Mouse (Mus musculus): ENCODE measurements around the gene Kdm8. TPM values are rescaled to one million over a fixed set of nuclear protein-coding genes. Genes with fewer than 3 reads are reported as not detected.

Kdm8 gene
- polyA plus RNA-seq, 1 experiment from 2014 or later = 16.2 TPM

- H3K4me3 ChIP-seq (replicated peaks) = no peak overlapping the region
- H3K9ac ChIP-seq (replicated peaks) = no peak overlapping the region
- no peak overlapping the region for H3K27ac ChIP-seq
- 93% methylated on average over 16 of the region's 16 CpGs for WGBS
- peaks cover 46% of the 10 kb centered on the region for H3K36me3 ChIP-seq
- no peak overlapping the region for H3K4me2 ChIP-seq
- no peak for ATAC-seq (ENCODE audit: insufficient number of reproducible peaks, insufficient read depth, low FRiP score, low TSS enrichment, low read depth)
- H3K9me3 ChIP-seq = no peaks in the 10 kb centered on the region
- peaks cover 7% of the 10 kb centered on the region; the same call in 1 of the 2 replicates for H3K4me1 ChIP-seq (replicated peaks)
- H3K27me3 ChIP-seq = no peaks in the 10 kb centered on the region
Measured at GRCm38 (mm10) chr7:125486121-125486630, 41.7 kb downstream of the Kdm8 start.

GRCm38 (mm10) chr7:125487126-125487525, 42.6 kb downstream of the Kdm8 start:
- no peak for ATAC-seq (ENCODE audit: insufficient number of reproducible peaks, insufficient read depth, low FRiP score, low TSS enrichment, low read depth)

GRCm38 (mm10) chr7:125488706-125489105, 44.2 kb downstream of the Kdm8 start:
- ATAC-seq (ENCODE audit: insufficient number of reproducible peaks, insufficient read depth, low FRiP score, low TSS enrichment, low read depth) = no peak
- Histone ChIP-seq H3K27me3 (no peaks in the 10 kb centered on the region), H3K4me1 (replicated peaks) (peaks cover 12% of the 10 kb centered on the region), H3K4me3 (replicated peaks) (no peak overlapping the region), H3K36me3 (peaks cover 27% of the 10 kb centered on the region), H3K9ac (replicated peaks) (no peak overlapping the region), H3K9me3 (no peaks in the 10 kb centered on the region), H3K4me2 (no peak overlapping the region), H3K27ac (no peak overlapping the region)
- WGBS = 94% methylated on average over 6 of the region's 6 CpGs

More at GRCm38 (mm10) chr7:125487126-125487525, 42.6 kb downstream of the Kdm8 start:
- peaks cover 38% of the 10 kb centered on the region for H3K36me3 ChIP-seq
- no peak overlapping the region for H3K9ac ChIP-seq (replicated peaks)
- H3K4me3 ChIP-seq (replicated peaks) = no peak overlapping the region
- peaks cover 10% of the 10 kb centered on the region for H3K4me1 ChIP-seq (replicated peaks)
- no peaks in the 10 kb centered on the region for H3K27me3 ChIP-seq
- WGBS = 88% methylated on average over 10 of the region's 10 CpGs
- no peak overlapping the region for H3K4me2 ChIP-seq
- no peak overlapping the region for H3K27ac ChIP-seq
- no peaks in the 10 kb centered on the region for H3K9me3 ChIP-seq

GRCm38 (mm10) chr7:125489636-125490035, 45.2 kb downstream of the Kdm8 start:
- no peaks in the 10 kb centered on the region for H3K27me3 ChIP-seq
- no peak overlapping the region for H3K27ac ChIP-seq
- H3K4me3 ChIP-seq (replicated peaks) = no peak overlapping the region
- no peak for ATAC-seq (ENCODE audit: insufficient number of reproducible peaks, insufficient read depth, low FRiP score, low TSS enrichment, low read depth)
- H3K9ac ChIP-seq (replicated peaks) = no peak overlapping the region
- H3K4me1 ChIP-seq (replicated peaks) = peaks cover 12% of the 10 kb centered on the region
- no peak overlapping the region for H3K4me2 ChIP-seq
- H3K9me3 ChIP-seq = no peaks in the 10 kb centered on the region
- H3K36me3 ChIP-seq = peaks cover 18% of the 10 kb centered on the region
- WGBS = 96% methylated on average over 2 of the region's 2 CpGs

- ATAC-seq (ENCODE audit: insufficient number of reproducible peaks, insufficient read depth, low FRiP score, low TSS enrichment, low read depth) = peak; percentile 98
- Histone ChIP-seq H3K4me1 (replicated peaks) (peaks cover 12% of the 10 kb centered on the region), H3K27ac (peak within 1 kb of the TSS; percentile 88), H3K4me2 (peak within 1 kb of the TSS; percentile 74), H3K36me3 (peaks cover 3% of the 10 kb centered on the region; the same call in 1 of the 2 replicates), H3K27me3 (no peaks in the 10 kb centered on the region), H3K4me3 (replicated peaks) (peak within 1 kb of the TSS; percentile 58), H3K9me3 (no peaks in the 10 kb centered on the region), H3K9ac (replicated peaks) (peak within 1 kb of the TSS; percentile 71)
- WGBS = under 1% methylated on average over 56 of the region's 56 CpGs
Measured at GRCm38 (mm10) chr7:125490947-125491735, 46.7 kb downstream of the Kdm8 start, which contains the start of gene Nsmce1. Gene Nsmce1 (minus strand): TSS chr7:125491596.

- Histone ChIP-seq H3K4me2 (peak overlapping the region; percentile 74), H3K4me1 (replicated peaks) (peaks cover 12% of the 10 kb centered on the region), H3K4me3 (replicated peaks) (peak overlapping the region; percentile 58), H3K9ac (replicated peaks) (peak overlapping the region; percentile 71), H3K27ac (peak overlapping the region; percentile 88), H3K36me3 (no peaks in the 10 kb centered on the region), H3K27me3 (no peaks in the 10 kb centered on the region), H3K9me3 (no peaks in the 10 kb centered on the region)
- 29% methylated on average over 12 of the region's 12 CpGs for WGBS
- peak; percentile 8; the same call in 1 of the 2 replicates for ATAC-seq (ENCODE audit: insufficient number of reproducible peaks, insufficient read depth, low FRiP score, low TSS enrichment, low read depth)
Measured at GRCm38 (mm10) chr7:125491760-125492159, 47.3 kb downstream of the Kdm8 start.

GRCm38 (mm10) chr7:125492551-125492950, 48.1 kb downstream of the Kdm8 start:
- Histone ChIP-seq H3K4me3 (replicated peaks) (no peak overlapping the region), H3K4me1 (replicated peaks) (peaks cover 12% of the 10 kb centered on the region), H3K27me3 (no peaks in the 10 kb centered on the region), H3K36me3 (no peaks in the 10 kb centered on the region), H3K4me2 (no peak overlapping the region), H3K27ac (0 out of 2 replicates have a peak overlapping the region, but pooled peaks have one; percentile 88), H3K9me3 (no peaks in the 10 kb centered on the region), H3K9ac (replicated peaks) (peak overlapping the region; percentile 71; the same call in 1 of the 2 replicates)
- WGBS = 80% methylated on average over 6 of the region's 6 CpGs
- ATAC-seq (ENCODE audit: insufficient number of reproducible peaks, insufficient read depth, low FRiP score, low TSS enrichment, low read depth) = no peak

GRCm38 (mm10) chr7:125495864-125496440, 51.5 kb downstream of the Kdm8 start:
- Histone ChIP-seq H3K4me2 (no peak overlapping the region), H3K9ac (replicated peaks) (no peak overlapping the region), H3K9me3 (no peaks in the 10 kb centered on the region), H3K27ac (no peak overlapping the region), H3K36me3 (no peaks in the 10 kb centered on the region), H3K4me1 (replicated peaks) (peaks cover 5% of the 10 kb centered on the region; the same call in 1 of the 2 replicates), H3K4me3 (replicated peaks) (no peak overlapping the region), H3K27me3 (no peaks in the 10 kb centered on the region)
- ATAC-seq (ENCODE audit: insufficient number of reproducible peaks, insufficient read depth, low FRiP score, low TSS enrichment, low read depth) = no peak
- 86% methylated on average over 6 of the region's 6 CpGs for WGBS

GRCm38 (mm10) chr7:125499927-125500868, 55.7 kb downstream of the Kdm8 start:
- 82% methylated on average over 13 of the region's 13 CpGs for WGBS
- Histone ChIP-seq H3K4me1 (replicated peaks) (no peaks in the 10 kb centered on the region), H3K27ac (no peak overlapping the region), H3K9me3 (no peaks in the 10 kb centered on the region), H3K36me3 (no peaks in the 10 kb centered on the region), H3K4me3 (replicated peaks) (no peak overlapping the region), H3K4me2 (no peak overlapping the region), H3K27me3 (no peaks in the 10 kb centered on the region), H3K9ac (replicated peaks) (no peak overlapping the region)
- ATAC-seq (ENCODE audit: insufficient number of reproducible peaks, insufficient read depth, low FRiP score, low TSS enrichment, low read depth) = no peak

- Histone ChIP-seq H3K36me3 (no peaks in the 10 kb centered on the region), H3K4me1 (replicated peaks) (no peaks in the 10 kb centered on the region), H3K27ac (no peak overlapping the region), H3K9me3 (no peaks in the 10 kb centered on the region), H3K4me2 (no peak overlapping the region), H3K27me3 (no peaks in the 10 kb centered on the region), H3K9ac (replicated peaks) (no peak overlapping the region), H3K4me3 (replicated peaks) (no peak overlapping the region)
- 89% methylated on average over 7 of the region's 7 CpGs for WGBS
- no peak for ATAC-seq (ENCODE audit: insufficient number of reproducible peaks, insufficient read depth, low FRiP score, low TSS enrichment, low read depth)
Measured at GRCm38 (mm10) chr7:125500879-125501278, 56.4 kb downstream of the Kdm8 start.

Measured in limb, embryonic 12.5 days (tissue).